Mouse (Mus musculus) lung, adult 2 months (tissue): ENCODE results near the gene Ncmap.

Experiments used
- CTCF ChIP-seq: fragments of 200-500 bp; IDR thresholded peaks from 2 replicates; pipeline ENCODE4 v1.5.1; 2011; ENCODE audit warnings: mild to moderate bottlenecking, low read length, control low read depth; ENCODE audit not compliant: insufficient read depth
- POLR2A ChIP-seq: fragments of 200-500 bp; IDR thresholded peaks from 2 replicates; pipeline ENCODE4 v1.6.1; 2011; ENCODE audit warnings: low read depth, mild to moderate bottlenecking, control low read depth, low read length, borderline replicate concordance; ENCODE audit errors: extremely low read depth

- TF ChIP-seq POLR2A: no peak
- no peak for TF ChIP-seq CTCF
Observed at GRCm38 (mm10) chr4:135323021-135323420, 75.0 kb downstream of the Ncmap start.
